Mouse (Mus musculus): Measurements from ENCODE around the gene Vrk3. TPM values are rescaled to one million over a fixed set of nuclear protein-coding genes. Genes with fewer than 3 reads are reported as not detected.
A peak's percentile ranks its signal among the peaks of the same experiment; 100 is the strongest.

Vrk3 gene
- total RNA-seq, 2 experiments from 2014 or later: 47.5 to 50.6 TPM

DNA sequence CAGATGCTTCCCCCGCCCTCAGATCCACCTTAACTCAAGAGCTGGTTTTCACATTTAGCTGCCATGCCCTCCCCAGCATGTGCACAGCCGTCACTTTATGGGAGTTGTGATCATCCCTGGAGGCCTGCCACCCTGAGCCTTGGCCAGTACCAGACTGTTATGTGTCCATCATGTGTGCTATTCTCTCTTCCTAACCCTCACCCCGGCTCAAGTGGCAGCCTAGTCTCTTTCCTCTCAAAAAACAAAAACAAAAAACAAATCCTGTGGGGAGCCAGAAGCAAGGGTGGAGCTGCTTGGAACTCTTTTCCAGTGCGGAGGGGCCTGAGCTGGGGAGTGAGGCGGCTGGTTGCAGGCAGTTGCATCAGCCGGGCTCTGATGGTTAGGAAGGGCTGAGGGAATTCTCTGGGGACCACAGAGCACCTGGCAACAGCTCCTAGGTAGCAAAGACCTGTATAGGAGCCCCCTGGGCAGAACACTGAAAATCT lies 70.6 kb downstream of the Vrk3 start:
- DNase-seq: peak; percentile 74 to 79

- DNase-seq: no peak
Measured at GRCm38 (mm10) chr7:44819391-44819790, 71.2 kb downstream of the Vrk3 start.

DNA sequence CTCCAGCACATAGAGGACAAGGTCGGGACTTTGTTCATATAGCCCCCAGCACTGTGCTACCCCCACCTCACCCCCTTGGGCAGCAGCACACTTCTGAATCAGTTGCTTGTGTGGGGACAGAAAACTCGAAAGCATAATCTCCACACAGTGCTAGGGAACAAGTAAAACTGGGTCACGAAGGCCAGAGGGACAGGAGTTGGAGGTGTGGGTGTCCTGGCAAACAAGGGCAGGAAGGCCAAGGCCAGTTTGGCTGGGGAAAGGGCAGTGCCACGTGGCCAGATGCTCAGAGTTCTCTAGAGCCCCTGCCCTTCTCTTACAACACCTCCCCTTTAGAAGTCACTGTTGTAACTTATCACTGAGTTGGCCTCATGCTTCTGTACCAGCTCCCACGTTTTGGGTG lies 71.7 kb downstream of the Vrk3 start:
- peak; percentile 51 to 55 for DNase-seq

- no peak for DNase-seq
Measured at GRCm38 (mm10) chr7:44820525-44820924, 72.3 kb downstream of the Vrk3 start.

DNA sequence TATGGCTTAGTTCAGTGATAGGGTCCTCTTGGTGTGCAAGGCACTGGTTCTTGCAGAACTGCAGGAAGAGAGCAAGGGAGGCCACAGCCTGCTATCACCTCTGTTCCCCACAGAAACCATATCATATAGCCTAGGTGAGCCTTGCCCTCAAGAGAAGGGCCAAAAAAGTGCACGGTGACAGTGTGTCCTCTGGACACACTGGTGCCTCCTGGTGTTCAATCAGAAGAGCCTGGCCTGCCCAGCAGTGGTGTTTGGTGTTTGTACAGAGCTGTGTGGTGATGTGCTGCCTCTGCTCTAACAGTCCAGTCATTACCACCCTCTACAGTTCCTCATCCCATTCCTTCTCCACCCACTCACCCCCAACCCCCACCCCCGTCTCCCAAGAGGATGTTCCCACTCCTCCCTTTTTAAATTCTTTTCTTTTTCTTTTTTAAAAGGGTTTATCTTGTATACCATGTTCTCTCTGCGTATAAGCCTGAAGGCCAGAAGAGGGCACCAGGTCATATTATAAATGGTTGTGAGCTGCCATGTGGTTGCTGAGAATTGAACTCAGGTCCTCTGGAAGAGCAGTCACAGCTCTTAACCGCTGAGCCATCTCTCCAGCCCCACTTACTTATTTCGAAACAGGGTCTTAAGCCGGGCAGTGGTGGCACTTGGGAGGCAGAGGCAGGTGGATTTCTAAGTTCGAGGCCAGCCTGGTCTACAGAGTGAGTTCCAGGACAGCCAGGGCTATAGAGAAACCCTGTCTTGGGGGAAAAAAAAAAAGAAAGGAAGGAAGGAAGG lies 73.6 kb downstream of the Vrk3 start:
- DNase-seq: no peak

- no peak for DNase-seq
Measured at GRCm38 (mm10) chr7:44823409-44823808, 75.2 kb downstream of the Vrk3 start.

DNA sequence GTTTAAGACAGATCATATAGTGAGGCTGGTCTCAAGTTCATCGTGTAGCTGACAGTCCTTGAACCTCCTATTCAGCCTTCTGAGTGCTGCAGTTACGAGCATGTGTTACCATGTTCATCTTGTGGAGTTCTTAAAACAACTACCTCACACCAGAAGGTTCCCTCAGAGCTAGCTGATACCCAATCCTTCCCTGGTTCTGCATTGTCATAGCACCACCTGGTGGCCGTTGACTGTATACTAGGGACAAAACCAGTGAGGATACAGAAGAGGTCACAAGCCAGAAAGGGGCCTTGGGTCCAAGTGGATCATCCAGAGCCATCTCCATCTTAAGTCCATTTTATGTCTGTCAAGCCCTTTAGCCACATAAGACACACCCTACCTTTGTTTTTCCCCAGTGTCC lies 76.7 kb downstream of the Vrk3 start:
- DNase-seq: peak; percentile 83 to 88

GRCm38 (mm10) chr7:44826771-44827170 lies 78.6 kb downstream of the Vrk3 start:
- peak; percentile 22 to 31 for DNase-seq

Other genes starting within 250 kb of the Vrk3 start
- not detected for gene Mybpc2, start 223.8 kb upstream of the Vrk3 start, total RNA-seq (2021)
- gene Spib, start 216.3 kb upstream of the Vrk3 start, total RNA-seq (2021): under 1 TPM; 0.30 to 0.49 TPM
- gene Pold1, start 199.6 kb upstream of the Vrk3 start, total RNA-seq (2021): 10 to 100 TPM; 12.6 to 17.0 TPM
- gene Nr1h2, start 194.5 kb upstream of the Vrk3 start, total RNA-seq (2021): 100 to 1,000 TPM in 1 of 2 experiments, 10 to 100 TPM in 1; 98.5 to 113 TPM
- under 1 TPM; 0.40 to 0.89 TPM for gene Napsa, start 176.0 kb upstream of the Vrk3 start, total RNA-seq (2021)
- gene Kcnc3, start 157.7 kb upstream of the Vrk3 start, total RNA-seq (2021): 1 to 10 TPM; 2.6 to 3.9 TPM
- gene Myh14, start 77.6 kb upstream of the Vrk3 start, total RNA-seq (2021): 1 to 10 TPM; 3.0 to 4.9 TPM
- gene Izumo2, start 39.7 kb upstream of the Vrk3 start, total RNA-seq (2021): not detected
- gene Zfp473, start 2.6 kb downstream of the Vrk3 start, total RNA-seq (2021): under 1 TPM; 0.49 to 0.70 TPM
- 10 to 100 TPM; 40.9 to 42.5 TPM for gene Nup62, start 67.7 kb downstream of the Vrk3 start, total RNA-seq (2021)
- gene Il4i1, start 68.0 kb downstream of the Vrk3 start, total RNA-seq (2021): 1 to 10 TPM; 2.0 to 2.6 TPM
- 100 to 1,000 TPM; 135 to 151 TPM for gene Atf5, start 68.2 kb downstream of the Vrk3 start, total RNA-seq (2021)
- 100 to 1,000 TPM; 108 to 118 TPM for gene Akt1s1, start 100.6 kb downstream of the Vrk3 start, total RNA-seq (2021)
- 10 to 100 TPM; 54.1 to 73.4 TPM for gene Tbc1d17, start 100.7 kb downstream of the Vrk3 start, total RNA-seq (2021)
- 10 to 100 TPM; 41.7 to 50.6 TPM for gene Pnkp, start 108.7 kb downstream of the Vrk3 start, total RNA-seq (2021)
- 100 to 1,000 TPM; 215 to 274 TPM for gene Ptov1, start 121.4 kb downstream of the Vrk3 start, total RNA-seq (2021)
- 10 to 100 TPM; 86.1 to 97.1 TPM for gene Med25, start 144.3 kb downstream of the Vrk3 start, total RNA-seq (2021)
- gene Fuz, start 147.7 kb downstream of the Vrk3 start, total RNA-seq (2021): 10 to 100 TPM; 24.9 to 25.8 TPM
- 100 to 1,000 TPM in 1 of 2 experiments, 10 to 100 TPM in 1; 95.0 to 106 TPM for gene Ap2a1, start 181.1 kb downstream of the Vrk3 start, total RNA-seq (2021)
- not detected for gene Tsks, start 194.8 kb downstream of the Vrk3 start, total RNA-seq (2021)
- 10 to 100 TPM in 1 of 2 experiments, 1 to 10 TPM in 1; 8.6 to 10.7 TPM for gene Cpt1c, start 226.4 kb downstream of the Vrk3 start, total RNA-seq (2021)
- 100 to 1,000 TPM; 236 to 262 TPM for gene Prmt1, start 238.2 kb downstream of the Vrk3 start, total RNA-seq (2021)
- 100 to 1,000 TPM in 1 of 2 experiments, 10 to 100 TPM in 1; 90.4 to 123 TPM for gene Irf3, start 249.2 kb downstream of the Vrk3 start, total RNA-seq (2021)

All from adrenal gland, postnatal 36 days (tissue).